9 mouse cellular contexts compared by ENCODE assay signal in genomic region chr2:151000402-151001178, GRCm38 (mm10). TPM values are rescaled to one million over a fixed set of nuclear protein-coding genes. Genes with fewer than 3 reads are reported as not detected.
DNase-seq lines count a peak whose midpoint lies in the region; ATAC-seq and TF ChIP-seq lines count a peak whose summit lies in the region.
"Had no signal": no experiment of that assay in that cellular context is flagged by ENCODE, and none has a peak within 500 bp of the region (broad histone marks: within the 10 kb centered on the region; RNA-seq: fewer than 3 reads in every experiment).

No protein-coding gene starts in this region.

- H3K36me3 ChIP-seq in testis, adult 2 months (ENCODE audit: control insufficient read depth, insufficient read depth, low read length), result no peaks in the 10 kb centered on the region
- no peaks in the 10 kb centered on the region for H3K36me3 ChIP-seq in forebrain, embryonic 16.5 days (ENCODE audit: control insufficient read depth, insufficient read depth)
- H3K36me3 ChIP-seq in stomach, embryonic 14.5 days (ENCODE audit: control insufficient read depth, insufficient read depth, low read length), result no peaks in the 10 kb centered on the region
- H3K36me3 ChIP-seq: embryonic facial prominence, embryonic 12.5 days had no signal

- TF ChIP-seq POLR2A in testis, adult 2 months (IDR thresholded peaks at IDR 0.05; ENCODE audit: control insufficient read depth, low read depth, low read length), result no peak

- no peak overlapping the region for H3K27ac ChIP-seq in testis, adult 2 months (ENCODE audit: control insufficient read depth, insufficient read depth, low read depth, low read length)
- no peak overlapping the region for H3K27ac ChIP-seq in forebrain, embryonic 16.5 days (ENCODE audit: low read length)
- no peak overlapping the region for H3K27ac ChIP-seq in left cerebral cortex, adult 2 months
- H3K27ac ChIP-seq in stomach, embryonic 14.5 days (ENCODE audit: low read length), result no peak overlapping the region; the same call in 1 of the 2 replicates
- H3K27ac ChIP-seq: embryonic facial prominence, embryonic 12.5 days had no signal

- H3K9ac ChIP-seq in forebrain, embryonic 16.5 days (replicated peaks; ENCODE audit: low read depth, low read length), result no peak overlapping the region
- H3K9ac ChIP-seq in stomach, embryonic 14.5 days (replicated peaks; ENCODE audit: low read depth, low read length), result no peak overlapping the region
- H3K9ac ChIP-seq: embryonic facial prominence, embryonic 12.5 days had no signal

- WGBS in forebrain, embryonic 16.5 days, result 37% methylated on average over 7 of the region's 7 CpGs
- WGBS in stomach, embryonic 14.5 days, result 51% methylated on average over 7 of the region's 7 CpGs

- intact Hi-C loops in left cerebral cortex, adult 2 months (cut with DNase I), result loop anchor here (1.0 to 10.0 kb wide), 6 partner anchors 98 to 866 kb away; partner anchors contain the start of genes Abhd12, Apmap and Zfp120

- DNase-seq in testis, postnatal 14 days (ENCODE audit: low spot score), result no peak
- DNase-seq in cerebellum, adult 11-12 months, result peak; percentile 34
- DNase-seq in left cerebral cortex, adult 2 months (ENCODE audit: extremely low spot score in 1 of 2, low spot score in 2 of 2), result peak; percentile 50 to 61

- no peaks in the 10 kb centered on the region for H3K9me3 ChIP-seq in forebrain, embryonic 16.5 days (ENCODE audit: control insufficient read depth, low read length)
- H3K9me3 ChIP-seq in stomach, embryonic 14.5 days (ENCODE audit: control insufficient read depth, low read depth, low read length), result no peaks in the 10 kb centered on the region
- H3K9me3 ChIP-seq: embryonic facial prominence, embryonic 12.5 days had no signal

- H3K4me3 ChIP-seq in testis, adult 2 months (ENCODE audit: control insufficient read depth, low read depth, low read length), result no peak overlapping the region
- H3K4me3 ChIP-seq in forebrain, embryonic 16.5 days (replicated peaks; ENCODE audit: low read length), result no peak overlapping the region
- H3K4me3 ChIP-seq in left cerebral cortex, adult 2 months, result no peak overlapping the region
- no peak overlapping the region for H3K4me3 ChIP-seq in stomach, embryonic 14.5 days (ENCODE audit: low read depth, low read length)
- H3K4me3 ChIP-seq: embryonic facial prominence, embryonic 12.5 days had no signal

- ATAC-seq in forebrain, embryonic 16.5 days, result peak; percentile 86
- ATAC-seq in inflammation-experienced regulatory T-cells, adult 6 months, result peak; percentile 87
- peak; percentile 89 for ATAC-seq in megakaryocyte-erythroid progenitor cell, adult 5-6 weeks (replicated peaks; ENCODE audit: low FRiP score, low TSS enrichment, poor library complexity, severe bottlenecking)
- 0 out of 2 replicates have a peak, but pooled peaks have one; percentile 59 for ATAC-seq in stomach, embryonic 14.5 days (ENCODE audit: insufficient number of reproducible peaks, insufficient read depth, low FRiP score, low read depth)

- H3K27me3 ChIP-seq in testis, adult 2 months (ENCODE audit: control insufficient read depth, insufficient read depth, low read length), result no peaks in the 10 kb centered on the region
- no peaks in the 10 kb centered on the region for H3K27me3 ChIP-seq in forebrain, embryonic 16.5 days (replicated peaks; ENCODE audit: control insufficient read depth, insufficient read depth, low read length)
- H3K27me3 ChIP-seq in stomach, embryonic 14.5 days (ENCODE audit: control insufficient read depth, insufficient read depth, low read length), result no peaks in the 10 kb centered on the region
- H3K27me3 ChIP-seq: embryonic facial prominence, embryonic 12.5 days had no signal

- TF ChIP-seq CTCF in testis, adult 2 months (IDR thresholded peaks at IDR 0.05; ENCODE audit: control insufficient read depth, insufficient read depth, insufficient replicate concordance, low read depth, low read length), result peak; percentile 68; the same call in 1 of the 2 replicates
- TF ChIP-seq CTCF in left cerebral cortex, adult 2 months (IDR thresholded peaks at IDR 0.05), result peak; percentile 78

- H3K4me2 ChIP-seq in forebrain, embryonic 16.5 days (ENCODE audit: low read length), result no peak overlapping the region
- H3K4me2 ChIP-seq in stomach, embryonic 14.5 days (replicated peaks; ENCODE audit: low read depth, low read length), result no peak overlapping the region
- H3K4me2 ChIP-seq: embryonic facial prominence, embryonic 12.5 days had no signal

- H3K4me1 ChIP-seq in testis, adult 2 months (ENCODE audit: control insufficient read depth, insufficient read depth, low read length), result peaks cover 5% of the 10 kb centered on the region; the same call in 1 of the 2 replicates
- no peaks in the 10 kb centered on the region for H3K4me1 ChIP-seq in forebrain, embryonic 16.5 days (replicated peaks; ENCODE audit: control insufficient read depth, insufficient read depth, low read length)
- peaks cover 12% of the 10 kb centered on the region; the same call in 1 of the 2 replicates for H3K4me1 ChIP-seq in stomach, embryonic 14.5 days (ENCODE audit: control insufficient read depth, insufficient read depth, low read length)
- H3K4me1 ChIP-seq: embryonic facial prominence, embryonic 12.5 days had no signal

RNA-seq across cellular contexts. Expression of gene Ninl, which starts 38.6 kb away (rescaled TPM):
- polyA plus RNA-seq in testis, adult 2 months (2012; rRNA removed), result 19.7 and 20.2 TPM in 2 replicates
- polyA plus RNA-seq in forebrain, embryonic 16.5 days (2015; fragmentation: Nextera tagmentation; extraction: Ambion mirVana), result 12.0 and 12.8 TPM in 2 replicates
- 1 to 10 TPM in 1 of 3 experiments, under 1 TPM in 2; 0.53 to 1.2 (median 0.81) TPM for polyA plus RNA-seq in inflammation-experienced regulatory T-cells, adult 6 months (2017; shearing (Covaris generic))
- 1 to 10 TPM; 6.4 to 6.5 TPM for total RNA-seq in left cerebral cortex, adult 2 months (2021)
- total RNA-seq in megakaryocyte-erythroid progenitor cell, adult 5-6 weeks (2014; fragmentation: Nextera tagmentation), result 4.4 and 6.1 TPM in 2 replicates
- 9.6 and 11.2 TPM in 2 replicates for total RNA-seq in megakaryocyte-erythroid progenitor cell, adult 5-6 weeks (2017)
- 13.0 and 14.0 TPM in 2 replicates for polyA plus RNA-seq in stomach, embryonic 14.5 days (2014; fragmentation: Nextera tagmentation; extraction: Ambion mirVana)

RNA-seq across cellular contexts. Expression of gene Nanp, which starts 38.6 kb away (rescaled TPM):
- polyA plus RNA-seq in testis, adult 2 months (2012; rRNA removed), result 0.81 and 1.4 TPM in 2 replicates
- polyA plus RNA-seq in forebrain, embryonic 16.5 days (2015; fragmentation: Nextera tagmentation; extraction: Ambion mirVana), result 28.3 and 35.4 TPM in 2 replicates
- 10 to 100 TPM; 30.5 to 36.0 (median 31.3) TPM for polyA plus RNA-seq in inflammation-experienced regulatory T-cells, adult 6 months (2017; shearing (Covaris generic))
- 10 to 100 TPM; 18.6 to 27.6 TPM for total RNA-seq in left cerebral cortex, adult 2 months (2021)
- total RNA-seq in megakaryocyte-erythroid progenitor cell, adult 5-6 weeks (2014; fragmentation: Nextera tagmentation), result 35.5 and 42.2 TPM in 2 replicates
- total RNA-seq in megakaryocyte-erythroid progenitor cell, adult 5-6 weeks (2017), result 26.2 and 38.6 TPM in 2 replicates
- polyA plus RNA-seq in stomach, embryonic 14.5 days (2014; fragmentation: Nextera tagmentation; extraction: Ambion mirVana), result 48.7 and 61.3 TPM in 2 replicates

Comparison
In these comparisons a context has a peak if more than half of its experiments do, and no peak if none do; other contexts are left out.
1. RNA of gene Nanp, which starts 38.6 kb away (polyA plus RNA-seq): 48.7 to 61.3 TPM in stomach, embryonic 14.5 days, 30.5 to 36.0 TPM in inflammation-experienced regulatory T-cells, adult 6 months and 28.3 to 35.4 TPM in forebrain, embryonic 16.5 days; 0.81 to 1.4 TPM in testis, adult 2 months; every median in the first group is over 10 times any median in the second.
2. Peak in every context shown above with its lines, with median percentiles within 50 percentile points of each other: ATAC-seq.